Mouse (Mus musculus) heart, embryonic 13.5 days (tissue): Measurements from ENCODE around the gene Nfkb2. TPM values are rescaled to one million over a fixed set of nuclear protein-coding genes. Genes with fewer than 3 reads are reported as not detected.

Source experiments
- ATAC-seq: fragments of 200-750 bp; cut with Nextera tagmentation; 2 replicates; pipeline ENCODE4 v1.8.0; 2017; ENCODE audit warnings: moderate TSS enrichment; ENCODE audit not compliant: insufficient number of reproducible peaks, low FRiP score, low TSS enrichment; ENCODE audit errors: extremely low read depth
- H3K27ac ChIP-seq: fragments of 300-500 bp; sonication (generic); replicated peaks from 2 replicates; pipeline ENCODE4 v1.5.1; 2015; ENCODE audit warnings: moderate library complexity, mild to moderate bottlenecking, inconsistent platforms
- H3K27me3 ChIP-seq: fragments of 300-500 bp; sonication (generic); replicated peaks from 2 replicates; pipeline ENCODE4 v1.6.1; 2015; ENCODE audit warnings: mild to moderate bottlenecking, inconsistent platforms
- H3K36me3 ChIP-seq: fragments of 300-500 bp; sonication (generic); 2 replicates; pipeline ENCODE4 v1.6.1; 2015; ENCODE audit warnings: mild to moderate bottlenecking, inconsistent platforms
- H3K4me1 ChIP-seq: fragments of 300-500 bp; sonication (generic); 2 replicates; pipeline ENCODE4 v1.6.1; 2015; ENCODE audit warnings: inconsistent platforms
- H3K4me2 ChIP-seq: fragments of 300-500 bp; sonication (generic); 2 replicates; pipeline ENCODE4 v1.6.1; 2015; ENCODE audit warnings: inconsistent platforms, mild to moderate bottlenecking, moderate library complexity
- H3K4me3 ChIP-seq: fragments of 300-500 bp; sonication (generic); 2 replicates; pipeline ENCODE4 v1.5.1; 2015; ENCODE audit warnings: moderate library complexity, mild to moderate bottlenecking, inconsistent platforms
- H3K9ac ChIP-seq: fragments of 300-500 bp; sonication (generic); 2 replicates; pipeline ENCODE4 v1.6.1; 2015; ENCODE audit warnings: inconsistent platforms, mild to moderate bottlenecking, moderate library complexity
- H3K9me3 ChIP-seq: fragments of 300-500 bp; sonication (generic); 2 replicates; pipeline ENCODE4 v1.6.1; 2016; ENCODE audit warnings: inconsistent platforms
- WGBS: fragments of 180-500 bp; shearing (Covaris S2); methylation state at CpG from one replicate; pipeline ENCODE4 v1.1.7; 2015; ENCODE audit warnings: mixed read lengths; 5-methylcytosine and 5-hydroxymethylcytosine counted together
- polyA plus RNA-seq: library from polyadenylated mRNA; unstranded; fragments of >200 nt; fragmentation: Nextera tagmentation; extraction: Ambion mirVana; gene quantifications from 2 replicates; pipeline ENCODE4 v1.2.1, GENCODE M21; 2015

Gene Nfkb2
- polyA plus RNA-seq, 1 experiment from 2014 or later = 6.3 TPM

GRCm38 (mm10) chr19:46317546-46317885 lies 13.4 kb downstream of the Nfkb2 start:
- Histone ChIP-seq H3K4me2 (peak overlapping the region; percentile 81), H3K27ac (peak overlapping the region; percentile 36), H3K9me3 (no peaks in the 10 kb centered on the region), H3K4me1 (peaks cover 60% of the 10 kb centered on the region), H3K9ac (peak overlapping the region; percentile 76), H3K36me3 (peaks cover 5% of the 10 kb centered on the region), H3K27me3 (peaks cover 100% of the 10 kb centered on the region), H3K4me3 (peak overlapping the region; percentile 62)
- WGBS = under 1% methylated on average over 48 of the region's 48 CpGs
- no peak for ATAC-seq

GRCm38 (mm10) chr19:46318031-46318471 lies 13.9 kb downstream of the Nfkb2 start:
- Histone ChIP-seq H3K27me3 (peaks cover 100% of the 10 kb centered on the region), H3K36me3 (peaks cover 3% of the 10 kb centered on the region; the same call in 1 of the 2 replicates), H3K9me3 (no peaks in the 10 kb centered on the region), H3K9ac (peak overlapping the region; percentile 76), H3K4me3 (peak overlapping the region; percentile 62), H3K4me2 (peak overlapping the region; percentile 81), H3K4me1 (peaks cover 60% of the 10 kb centered on the region), H3K27ac (peak overlapping the region; percentile 36; the same call in 1 of the 2 replicates)
- WGBS = 2% methylated on average over 41 of the region's 42 CpGs
- no peak for ATAC-seq

GRCm38 (mm10) chr19:46318586-46319378 lies 14.7 kb downstream of the Nfkb2 start:
- H3K9ac ChIP-seq = no peak overlapping the region

GRCm38 (mm10) chr19:46320076-46320785 lies 16.1 kb downstream of the Nfkb2 start:
- peaks cover 100% of the 10 kb centered on the region for H3K27me3 ChIP-seq
- peaks cover 45% of the 10 kb centered on the region for H3K4me1 ChIP-seq

More at GRCm38 (mm10) chr19:46318586-46319378, 14.7 kb downstream of the Nfkb2 start:
- Histone ChIP-seq H3K27ac (no peak overlapping the region), H3K27me3 (peaks cover 100% of the 10 kb centered on the region), H3K4me1 (peaks cover 58% of the 10 kb centered on the region), H3K9me3 (no peaks in the 10 kb centered on the region), H3K4me2 (peak overlapping the region; percentile 81), H3K36me3 (no peaks in the 10 kb centered on the region), H3K4me3 (peak overlapping the region; percentile 62)
- WGBS = 12% methylated on average over 16 of the region's 16 CpGs
- ATAC-seq = no peak

GRCm38 (mm10) chr19:46321101-46321943 lies 17.2 kb downstream of the Nfkb2 start:
- 30% methylated on average over 6 of the region's 6 CpGs for WGBS
- H3K27ac ChIP-seq = no peak overlapping the region
- H3K4me2 ChIP-seq = no peak overlapping the region
- H3K36me3 ChIP-seq = no peaks in the 10 kb centered on the region
- no peak for ATAC-seq
- peaks cover 100% of the 10 kb centered on the region for H3K27me3 ChIP-seq
- no peak overlapping the region for H3K9ac ChIP-seq
- peaks cover 34% of the 10 kb centered on the region for H3K4me1 ChIP-seq
- no peaks in the 10 kb centered on the region for H3K9me3 ChIP-seq
- H3K4me3 ChIP-seq = no peak overlapping the region

More at GRCm38 (mm10) chr19:46320076-46320785, 16.1 kb downstream of the Nfkb2 start:
- no peak overlapping the region for H3K27ac ChIP-seq
- 71% methylated on average over 8 of the region's 8 CpGs for WGBS
- H3K9me3 ChIP-seq = no peaks in the 10 kb centered on the region
- no peak overlapping the region for H3K4me3 ChIP-seq
- ATAC-seq = no peak
- no peak overlapping the region for H3K9ac ChIP-seq
- no peak overlapping the region for H3K4me2 ChIP-seq
- H3K36me3 ChIP-seq = no peaks in the 10 kb centered on the region

GRCm38 (mm10) chr19:46322144-46322995 lies 18.2 kb downstream of the Nfkb2 start:
- ATAC-seq = no peak
- Histone ChIP-seq H3K4me2 (no peak overlapping the region), H3K36me3 (no peaks in the 10 kb centered on the region), H3K4me1 (peaks cover 31% of the 10 kb centered on the region), H3K27me3 (peaks cover 100% of the 10 kb centered on the region), H3K9ac (0 out of 2 replicates have a peak overlapping the region, but pooled peaks have one; percentile 10), H3K4me3 (no peak overlapping the region), H3K27ac (no peak overlapping the region), H3K9me3 (no peaks in the 10 kb centered on the region)
- 46% methylated on average over 11 of the region's 11 CpGs for WGBS

GRCm38 (mm10) chr19:46322996-46323572 lies 19.0 kb downstream of the Nfkb2 start:
- ATAC-seq = no peak
- 65% methylated on average over 13 of the region's 13 CpGs for WGBS
- H3K4me1 ChIP-seq = peaks cover 31% of the 10 kb centered on the region

GRCm38 (mm10) chr19:46323716-46324115 lies 19.6 kb downstream of the Nfkb2 start:
- Histone ChIP-seq H3K27ac (no peak overlapping the region), H3K4me2 (no peak overlapping the region), H3K4me3 (no peak overlapping the region), H3K9ac (no peak overlapping the region), H3K9me3 (no peaks in the 10 kb centered on the region), H3K27me3 (peaks cover 89% of the 10 kb centered on the region), H3K4me1 (peaks cover 24% of the 10 kb centered on the region), H3K36me3 (no peaks in the 10 kb centered on the region)
- WGBS = 56% methylated on average over 5 of the region's 5 CpGs
- ATAC-seq = no peak

More at GRCm38 (mm10) chr19:46322996-46323572, 19.0 kb downstream of the Nfkb2 start:
- H3K4me2 ChIP-seq = no peak overlapping the region
- no peaks in the 10 kb centered on the region for H3K36me3 ChIP-seq
- H3K27ac ChIP-seq = no peak overlapping the region
- H3K4me3 ChIP-seq = no peak overlapping the region
- peaks cover 95% of the 10 kb centered on the region for H3K27me3 ChIP-seq
- no peak overlapping the region for H3K9ac ChIP-seq
- H3K9me3 ChIP-seq = no peaks in the 10 kb centered on the region

- 54% methylated on average over 11 of the region's 11 CpGs for WGBS
- Histone ChIP-seq H3K27me3 (peaks cover 82% of the 10 kb centered on the region), H3K9ac (no peak overlapping the region), H3K4me2 (no peak overlapping the region), H3K9me3 (no peaks in the 10 kb centered on the region), H3K27ac (no peak overlapping the region), H3K4me3 (no peak overlapping the region), H3K4me1 (peaks cover 24% of the 10 kb centered on the region), H3K36me3 (no peaks in the 10 kb centered on the region)
- ATAC-seq = no peak
Measured at GRCm38 (mm10) chr19:46324366-46324765, 20.2 kb downstream of the Nfkb2 start.

GRCm38 (mm10) chr19:46324918-46325317 lies 20.8 kb downstream of the Nfkb2 start:
- H3K4me1 ChIP-seq = peaks cover 29% of the 10 kb centered on the region
- no peak overlapping the region for H3K27ac ChIP-seq
- H3K4me2 ChIP-seq = no peak overlapping the region
- no peaks in the 10 kb centered on the region for H3K9me3 ChIP-seq
- no peak overlapping the region for H3K4me3 ChIP-seq
- H3K36me3 ChIP-seq = no peaks in the 10 kb centered on the region
- no peak overlapping the region for H3K9ac ChIP-seq
- 51% methylated on average over 5 of the region's 5 CpGs for WGBS
- peaks cover 77% of the 10 kb centered on the region for H3K27me3 ChIP-seq
- ATAC-seq = no peak
